Mouse (Mus musculus): ENCODE measurements around the gene Rhbdl1.

DNA sequence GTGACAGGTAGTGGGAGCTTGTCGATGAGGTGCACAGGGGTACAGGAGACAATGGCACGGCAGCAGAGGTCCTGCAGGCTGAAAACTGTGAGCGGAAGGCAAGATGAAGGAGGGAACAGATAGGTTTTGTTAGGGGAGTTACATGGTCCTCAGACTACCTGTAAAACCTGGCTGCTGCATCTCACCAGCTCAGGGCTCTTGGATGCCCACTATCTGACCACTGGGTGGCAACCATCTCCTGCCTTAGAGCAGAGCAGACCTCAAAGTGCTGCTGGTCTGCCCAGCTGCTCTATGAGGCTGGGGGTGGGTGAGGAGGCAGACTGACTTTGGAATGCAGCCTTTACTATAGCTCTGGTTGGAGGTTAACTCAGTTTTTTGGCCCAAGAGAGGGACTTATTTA is 46.7 kb upstream of the Rhbdl1 start:
- TF ChIP-seq CTCF (IDR thresholded peaks at IDR 0.05; ENCODE audit: low read depth, low read length) (no peak), TAL1 (conservative IDR thresholded peaks at IDR 0.05; ENCODE audit: low read depth, low read length) (no peak)
